ENCODE assay signal across 10 mouse cellular contexts in genomic region chr5:66082229-66082572, GRCm38 (mm10).
DNase-seq lines count a peak whose midpoint lies in the region; ATAC-seq lines count a peak whose summit lies in the region.
"Had no signal": no experiment of that assay in that cellular context is flagged by ENCODE, and none has a peak within 500 bp of the region (broad histone marks: within the 10 kb centered on the region; RNA-seq: fewer than 3 reads in every experiment).

No protein-coding gene starts in this region.

- peak; percentile 69 for ATAC-seq in granulocyte monocyte progenitor cell, adult 5-6 weeks (replicated peaks; ENCODE audit: poor library complexity, severe bottlenecking)
- ATAC-seq: forebrain, embryonic 15.5 days had no signal

- DNase-seq in ZHBTc4 (ENCODE audit: low read depth, low spot score), result peak; percentile 13
- peak; percentile 69 to 83 for DNase-seq in kidney, postnatal 36 days
- DNase-seq in lung, postnatal 36 days, result peak; percentile 75
- no peak for DNase-seq in cerebellum, postnatal 10 days
- no peak for DNase-seq in heart, postnatal 36 days
- no peak for DNase-seq in cerebellum, adult 11 months
- DNase-seq in right cerebral cortex, postnatal 25 days, result no peak
- DNase-seq: cerebellum, postnatal 14 days had no signal

- intact Hi-C loops in heart, postnatal 36 days (cut with DNase I), result no loop called here

Comparison
In these comparisons a context has a peak if more than half of its experiments do, and no peak if none do; other contexts are left out.
1. DNase-seq: peak in ZHBTc4 (single experiment), kidney, postnatal 36 days (2 of 2) and lung, postnatal 36 days (single experiment); none in cerebellum, postnatal 10 days (0 of 2), heart, postnatal 36 days (0 of 2), cerebellum, adult 11 months (single experiment) and right cerebral cortex, postnatal 25 days (single experiment).